Mouse (Mus musculus) mouse trophoblast stem cell (cell line): ENCODE measurements at regions not wholly inside any gene's neighbourhood (a gene's known extent, or its start where the extent isn't known, plus 50 kb on each side); places are given as distances from the start of the nearest gene placed in this dataset.
"Not testable (repeated sequence)": the region's sequence is repeated elsewhere in the genome, so short reads cannot be mapped to it uniquely, and the experiment has no call there.

ENCODE experiments used
- in situ Hi-C, 2 experiments: fragments of 300-500 bp; cut with MseI, MboI; formaldehyde crosslinking; loops; 2 replicates in 1 of 2; 3 replicates in 1 of 2; pipeline ENCODE4 v1.15.1; 2025

DNA sequence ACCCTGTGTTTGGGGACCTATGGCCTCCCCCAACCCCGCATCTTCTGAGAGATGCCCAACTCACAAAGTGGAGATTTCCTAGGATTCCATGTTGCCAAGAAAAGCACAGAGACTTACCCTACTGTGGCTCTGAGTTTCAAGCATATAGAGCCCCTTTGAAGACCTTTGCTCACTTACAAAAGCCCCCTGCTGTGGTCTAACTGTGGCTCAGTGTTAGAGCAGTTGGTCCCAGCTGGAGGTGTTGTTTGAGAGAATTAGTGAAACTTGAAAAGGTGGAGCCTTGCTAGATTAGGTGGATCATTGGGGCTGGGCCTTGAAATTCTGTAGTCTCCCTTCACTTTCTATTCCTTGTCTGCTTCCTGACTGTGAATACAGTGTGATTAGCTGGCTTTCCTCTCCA, 66.6 kb upstream of the Galnt18 start:
- in situ Hi-C loops = no loop called here

DNA sequence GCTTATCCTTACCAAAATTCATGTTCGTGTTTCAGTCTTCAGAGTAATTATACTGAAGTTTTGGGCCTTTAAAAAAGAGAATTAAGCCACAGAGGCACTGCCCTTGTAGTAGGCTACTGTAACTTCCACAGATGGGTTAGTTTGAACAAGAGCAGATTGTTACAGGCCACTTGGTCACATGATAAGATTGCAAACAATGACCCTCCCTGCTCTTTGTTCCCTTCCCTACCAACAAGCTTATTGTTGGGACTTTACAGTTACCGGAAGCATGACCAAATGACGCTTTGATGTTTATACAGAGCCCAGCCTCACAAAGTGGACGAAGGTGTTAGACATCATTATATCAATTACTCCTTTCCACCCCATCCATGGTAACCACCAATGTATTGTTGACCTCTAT, 63.9 kb upstream of the Galnt18 start:
- in situ Hi-C loops = no loop called here

DNA sequence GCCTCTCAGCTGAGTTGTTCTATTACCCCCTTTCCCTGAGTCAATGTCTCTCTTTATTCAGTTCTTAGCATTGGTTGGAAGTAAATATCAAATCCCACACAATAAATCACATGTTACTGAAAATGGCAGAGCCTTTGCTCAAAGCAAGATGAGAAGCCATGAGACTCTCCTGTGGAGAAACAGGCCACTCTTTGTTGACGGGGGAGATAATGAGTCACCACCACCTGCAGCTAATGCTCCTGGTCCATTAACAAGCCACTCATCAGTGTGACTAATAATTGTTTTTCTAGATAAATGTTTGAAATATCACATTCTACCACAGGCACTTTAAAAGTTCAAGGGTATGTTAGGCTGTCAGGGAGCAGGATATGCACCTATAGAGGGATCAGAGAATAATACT, 61.0 kb upstream of the Galnt18 start:
- in situ Hi-C loops = no loop called here

DNA sequence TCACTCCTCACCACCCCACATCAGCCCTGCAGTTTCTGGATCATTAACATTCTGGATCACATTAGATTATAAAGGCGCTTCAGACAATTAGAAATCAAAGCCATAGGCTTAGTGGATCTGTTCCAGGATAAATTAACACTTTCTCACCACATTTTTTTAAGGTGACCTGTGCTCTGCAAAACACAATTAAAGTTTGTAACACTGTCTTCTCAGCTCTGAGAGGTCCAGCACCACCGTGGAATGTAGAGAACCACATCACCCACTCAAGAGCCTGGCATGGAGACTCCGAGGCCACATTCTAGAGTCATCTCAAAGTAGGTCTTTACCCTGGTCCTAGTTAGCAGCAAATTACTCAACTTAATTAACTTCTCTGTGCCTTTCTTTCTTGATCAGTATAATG, 58.4 kb upstream of the Galnt18 start:
- in situ Hi-C loops = no loop called here

DNA sequence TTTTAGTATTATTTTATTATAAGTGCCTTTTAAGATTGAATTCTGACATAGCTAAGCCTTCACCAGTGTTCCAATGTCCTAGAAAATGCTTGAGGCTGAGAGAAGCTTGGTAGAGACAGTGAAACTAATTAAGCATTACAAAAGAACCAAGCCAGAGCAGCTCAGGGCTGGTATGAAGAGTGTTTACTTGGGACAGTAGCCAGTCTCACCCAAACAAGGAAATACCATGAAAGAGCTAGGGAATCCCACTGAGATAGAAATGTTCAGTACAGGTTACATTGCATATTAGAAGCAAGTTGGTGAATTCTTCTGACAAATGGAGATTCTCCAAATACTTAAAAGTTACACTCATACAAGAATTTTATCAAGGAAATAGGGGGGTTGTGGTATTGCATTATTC, 54.6 kb upstream of the Galnt18 start:
- in situ Hi-C loops = not testable (repeated sequence)

DNA sequence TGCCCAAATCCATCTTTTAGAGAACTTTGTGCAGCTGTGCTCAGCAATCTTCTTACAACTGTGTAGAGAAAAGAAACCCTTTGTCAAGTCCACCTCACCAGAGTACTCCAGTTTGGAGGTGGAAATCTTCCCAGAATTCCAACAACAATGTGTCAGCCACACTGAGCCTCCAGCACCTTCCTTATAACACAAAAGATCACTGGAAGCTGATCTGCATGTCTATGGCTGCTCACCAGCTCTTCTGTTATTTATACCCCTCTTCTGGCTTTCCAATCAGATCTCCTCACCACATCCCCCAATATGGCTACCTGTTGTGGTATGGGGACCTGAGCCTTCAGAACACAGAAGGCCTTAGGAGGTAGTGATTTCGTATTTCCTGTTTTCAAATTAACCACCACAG, 50.2 kb upstream of the Galnt18 start:
- in situ Hi-C loops = no loop called here
